Mouse (Mus musculus) spleen, postnatal 0 days (tissue): ENCODE measurements around the gene Fktn. TPM values are rescaled to one million over a fixed set of nuclear protein-coding genes. Genes with fewer than 3 reads are reported as not detected.

Experiments used
- polyA plus RNA-seq: library from polyadenylated mRNA; unstranded; fragments of >200 nt; fragmentation: Nextera tagmentation; extraction: Ambion mirVana; gene quantifications from 2 replicates; pipeline ENCODE4 v1.2.1, GENCODE M21; 2015

The Fktn gene
- polyA plus RNA-seq: 2.7 and 3.1 TPM in 2 replicates

DNA sequence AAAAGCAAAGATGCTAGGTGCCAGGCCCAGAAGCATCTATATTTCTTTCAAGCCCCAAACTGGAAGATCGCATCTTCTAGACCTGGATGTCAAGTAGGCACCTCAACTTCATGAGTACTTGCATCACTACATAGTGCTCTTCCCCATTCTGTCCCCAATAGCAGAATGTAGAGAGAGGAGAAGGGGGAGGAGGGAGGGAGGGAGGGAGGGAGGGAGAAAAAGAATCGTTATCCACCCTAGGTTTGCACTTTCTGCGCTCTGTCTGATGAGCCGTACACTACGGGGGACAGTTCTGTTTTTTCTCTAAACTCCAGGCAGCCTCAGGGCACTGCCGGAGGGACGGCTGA lies at the start of gene Fktn:
Fktn (plus strand) TSS at position 295 of the 347 bp plus-strand sequence.

DNA sequence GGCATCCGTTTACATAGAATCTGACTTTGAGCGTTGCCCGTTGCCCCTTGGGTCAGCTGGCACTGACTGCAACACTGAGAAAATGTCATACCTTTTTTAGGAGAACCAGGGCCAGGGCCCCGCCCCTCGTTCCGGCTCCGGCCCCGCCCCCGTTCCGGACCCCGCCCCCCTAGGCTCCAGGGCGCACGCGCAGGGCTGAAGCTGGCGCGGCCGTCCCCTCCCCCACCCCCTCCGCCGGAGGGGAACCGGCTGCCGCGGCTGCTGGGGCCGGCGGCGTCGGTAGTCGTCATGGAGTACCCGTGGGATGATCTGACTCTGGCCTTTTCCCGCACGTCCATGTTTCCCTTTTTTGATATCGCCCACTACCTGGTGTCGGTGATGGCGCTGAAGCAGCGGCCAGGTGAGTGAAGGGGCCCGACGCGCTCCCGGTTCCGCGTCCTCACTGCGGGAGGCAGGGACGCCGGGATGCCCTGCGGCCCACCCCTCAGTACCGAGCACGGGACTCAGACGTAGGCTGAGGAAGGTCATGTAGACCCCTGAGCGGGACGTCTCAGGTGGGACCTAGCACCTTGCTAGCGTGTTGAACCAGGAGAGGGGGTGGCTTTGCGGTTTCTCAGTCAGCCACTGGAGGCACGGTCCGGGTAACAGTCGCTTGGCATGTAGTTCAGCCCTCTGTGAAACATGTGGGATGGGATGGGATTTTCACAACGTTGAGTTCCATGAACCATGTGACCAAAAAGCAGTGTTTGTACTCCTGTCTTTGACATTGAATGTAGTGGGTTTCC lies 112.2 kb downstream of the Fktn start, which contains the start of gene Tmem38b:
Tmem38b (plus strand) TSS at position 225 of the 785 bp plus-strand sequence.

Other genes starting within 250 kb of the Fktn start
- gene Fsd1l, start 82.5 kb upstream of the Fktn start, polyA plus RNA-seq: 1.3 and 2.2 TPM in 2 replicates
- gene Tal2, start 65.7 kb downstream of the Fktn start, polyA plus RNA-seq: 0.07 and 0.13 TPM in 2 replicates
- 5.0 TPM in 2 replicates for gene Tmem38b, start 112.0 kb downstream of the Fktn start, polyA plus RNA-seq